ENCODE assay signal across 9 mouse cellular contexts in genomic region chr12:21139560-21139959, GRCm38 (mm10).
A peak's percentile ranks its signal among the peaks of the same experiment; 100 is the strongest.
DNase-seq lines count a peak whose midpoint lies in the region; ATAC-seq and TF ChIP-seq lines count a peak whose summit lies in the region.
"Had no signal": no experiment of that assay in that cellular context is flagged by ENCODE, and none has a peak within 500 bp of the region (broad histone marks: within the 10 kb centered on the region; RNA-seq: fewer than 3 reads in every experiment).

No protein-coding gene starts in this region.

- TF ChIP-seq POLR2A in liver, adult 2 months (IDR thresholded peaks at IDR 0.05; ENCODE audit: extremely low read depth, insufficient read depth, low read length) = no peak
- no peak for TF ChIP-seq POLR2A in cortical plate, adult 2 months (IDR thresholded peaks at IDR 0.05; ENCODE audit: extremely low read depth, insufficient read depth, low read length)

- peaks cover 63% of the 10 kb centered on the region for H3K4me1 ChIP-seq in heart, embryonic 15.5 days (replicated peaks)
- peaks cover 41% of the 10 kb centered on the region for H3K4me1 ChIP-seq in liver, adult 2 months (ENCODE audit: control insufficient read depth, insufficient read depth, low read length)
- H3K4me1 ChIP-seq in cortical plate, adult 2 months (ENCODE audit: control insufficient read depth, insufficient read depth, low read length) = peaks cover 26% of the 10 kb centered on the region

- H3K4me2 ChIP-seq in heart, embryonic 15.5 days = no peak overlapping the region

- H3K27ac ChIP-seq in heart, embryonic 15.5 days = 0 out of 2 replicates have a peak overlapping the region, but pooled peaks have one; percentile 26
- no peak overlapping the region for H3K27ac ChIP-seq in liver, adult 2 months (replicated peaks; ENCODE audit: insufficient read depth, low read depth, low read length)
- peak overlapping the region; percentile 9; the same call in 1 of the 2 replicates for H3K27ac ChIP-seq in cortical plate, adult 2 months (ENCODE audit: insufficient read depth, low read length)
- H3K27ac ChIP-seq: liver, embryonic 14.5 days had no signal

- no peak overlapping the region for H3K9ac ChIP-seq in heart, embryonic 15.5 days
- no peak overlapping the region for H3K9ac ChIP-seq in liver, adult 2 months (ENCODE audit: low read depth, low read length)
- H3K9ac ChIP-seq: liver, embryonic 14.5 days had no signal

- no peak overlapping the region for H3K4me3 ChIP-seq in heart, embryonic 15.5 days
- H3K4me3 ChIP-seq in liver, adult 2 months (ENCODE audit: insufficient read depth, low read depth, low read length) = no peak overlapping the region
- H3K4me3 ChIP-seq in cortical plate, adult 2 months (ENCODE audit: insufficient read depth, low read length) = no peak overlapping the region

- no peak for ATAC-seq in heart, embryonic 15.5 days (replicated peaks; ENCODE audit: insufficient number of reproducible peaks, insufficient read depth, low FRiP score, low read depth)

- peaks cover 21% of the 10 kb centered on the region; the same call in 1 of the 2 replicates for H3K79me2 ChIP-seq in liver, adult 2 months (ENCODE audit: control insufficient read depth, insufficient read depth, low read length)

- TF ChIP-seq CTCF in liver, adult 2 months (IDR thresholded peaks at IDR 0.05; ENCODE audit: low read depth, low read length) = 0 out of 2 replicates have a peak, but pooled peaks have one; percentile 4
- no peak for TF ChIP-seq CTCF in cortical plate, adult 2 months (IDR thresholded peaks at IDR 0.05; ENCODE audit: extremely low read depth, insufficient read depth, low read length)

- no peaks in the 10 kb centered on the region for H3K9me3 ChIP-seq in heart, embryonic 15.5 days (replicated peaks)

- no peaks in the 10 kb centered on the region for H3K27me3 ChIP-seq in heart, embryonic 15.5 days
- H3K27me3 ChIP-seq in liver, adult 2 months (ENCODE audit: control insufficient read depth, insufficient read depth, low read length) = no peaks in the 10 kb centered on the region

- no peaks in the 10 kb centered on the region for H3K36me3 ChIP-seq in heart, embryonic 15.5 days
- no peaks in the 10 kb centered on the region for H3K36me3 ChIP-seq in liver, adult 2 months (ENCODE audit: control insufficient read depth, insufficient read depth, low read length)

- intact Hi-C loops in heart, postnatal 36 days (cut with DNase I) = loop anchor here (2.0 kb wide), 1 partner anchor 17 kb away; no protein-coding TSS in a partner anchor

- DNase-seq in heart, postnatal 36 days = no peak
- no peak for DNase-seq in liver, adult 2 months (ENCODE audit: extremely low read depth, low read depth, low spot score)
- DNase-seq in liver = no peak
- peak; percentile 48 for DNase-seq in lung, postnatal 25 days (ENCODE audit: low spot score)
- no peak for DNase-seq in retina, embryonic 14.5 days (ENCODE audit: low spot score)
- DNase-seq: thymus, postnatal 25 days had no signal

- 55% methylated on average over 4 of the region's 4 CpGs for WGBS in heart, embryonic 15.5 days
- 77% methylated on average over 4 of the region's 4 CpGs for WGBS in liver, adult 2 months
